Mouse (Mus musculus): Measurements from ENCODE around the gene Rfx8. TPM values are rescaled to one million over a fixed set of nuclear protein-coding genes. Genes with fewer than 3 reads are reported as not detected.

Gene Rfx8
- total and polyA plus RNA-seq, 3 experiments = not detected

DNA sequence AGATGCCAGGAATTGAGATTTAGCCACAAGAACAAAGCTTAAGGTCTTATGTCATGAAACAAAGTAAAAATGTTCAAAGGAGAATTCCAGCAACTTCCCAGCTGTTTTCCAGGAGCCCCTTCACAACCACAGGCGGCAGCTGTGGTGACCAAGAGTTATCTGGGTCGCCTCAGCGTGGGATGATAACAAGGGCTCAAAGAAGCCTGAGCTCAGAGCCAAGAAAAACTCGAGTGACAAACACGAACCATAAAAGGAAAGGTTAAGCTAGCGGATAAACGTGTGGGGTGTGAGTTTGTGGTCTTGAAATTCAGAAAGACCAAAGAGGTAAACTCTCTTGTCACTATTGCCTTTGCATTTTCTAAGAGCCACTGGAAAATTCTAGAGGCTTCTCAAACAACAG is 25.7 kb upstream of the Rfx8 start:
- Histone ChIP-seq H3K27me3 (ENCODE audit: control insufficient read depth in 1 of 2, insufficient read depth in 2 of 2, low read length in 2 of 2) (no peaks in the 10 kb centered on the region), H3K79me2 (ENCODE audit: control insufficient read depth, insufficient read depth, low read length, poor library complexity) (no peaks in the 10 kb centered on the region), H3K9me3 (replicated peaks; ENCODE audit: insufficient read depth, low read length) (no peaks in the 10 kb centered on the region), H3K27ac (ENCODE audit: control insufficient read depth, low read depth, low read length) (no peak overlapping the region), H3K36me3 (ENCODE audit: control insufficient read depth in 1 of 2, insufficient read depth in 2 of 2, low read length in 2 of 2) (no peaks in the 10 kb centered on the region), H3K4me3 (ENCODE audit: control insufficient read depth in 1 of 2, insufficient read depth in 1 of 2, low read depth in 2 of 2, low read length in 2 of 2) (no peak overlapping the region), H3K4me1 (ENCODE audit: control insufficient read depth in 1 of 2, insufficient read depth in 2 of 2, low read length in 2 of 2) (no peaks in the 10 kb centered on the region), H3K9ac (ENCODE audit: control insufficient read depth, low read depth, low read length, poor library complexity, severe bottlenecking) (no peak overlapping the region)
- TF ChIP-seq RAD21 (IDR thresholded peaks at IDR 0.05; ENCODE audit: low read depth, low read length) = no peak
- TF ChIP-seq USF2 (IDR thresholded peaks at IDR 0.05; ENCODE audit: borderline replicate concordance in 1 of 2, insufficient read depth in 1 of 2, low read depth in 1 of 2, low read length in 2 of 2) = no peak
- TF ChIP-seq POLR2AphosphoS2 (IDR thresholded peaks at IDR 0.05; ENCODE audit: low read length) = no peak
- TF ChIP-seq MAZ (IDR thresholded peaks at IDR 0.05; ENCODE audit: low read depth, low read length) = no peak
- TF ChIP-seq MAX (IDR thresholded peaks at IDR 0.05; ENCODE audit: low read length) = no peak
- no peak for TF ChIP-seq TAL1 (IDR thresholded peaks at IDR 0.05; ENCODE audit: low read length)
- TF ChIP-seq TCF12 (IDR thresholded peaks at IDR 0.05; ENCODE audit: low read depth, low read length) = no peak
- no peak for TF ChIP-seq JUND (IDR thresholded peaks at IDR 0.05; ENCODE audit: low read depth, low read length)
- TF ChIP-seq E2F4 (IDR thresholded peaks at IDR 0.05; ENCODE audit: borderline replicate concordance, low read depth, low read length) = no peak
- DNase-seq (ENCODE audit: low read depth, low spot score) = no peak

DNA sequence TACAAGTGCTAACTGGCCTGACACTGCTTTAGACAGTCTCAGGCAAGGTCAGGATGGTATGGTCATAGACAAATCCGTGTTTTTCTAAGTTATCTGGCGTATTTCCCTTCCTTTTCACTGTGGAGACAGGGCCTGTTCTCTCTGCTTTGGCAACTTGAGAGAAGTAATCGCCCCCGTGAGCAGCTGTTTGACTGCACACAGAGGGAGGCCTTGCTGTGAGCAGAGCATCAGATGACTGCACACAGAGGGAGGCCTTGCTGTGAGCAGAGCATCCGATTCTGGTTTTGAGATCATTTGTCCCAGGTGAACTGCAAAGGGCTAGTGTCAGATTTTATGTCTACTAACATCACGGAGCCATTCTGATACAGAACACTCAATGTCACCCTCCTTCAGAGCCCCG is 20.2 kb upstream of the Rfx8 start:
- H3K27ac ChIP-seq (ENCODE audit: control insufficient read depth, low read depth, low read length) = no peak overlapping the region
- H3K27me3 ChIP-seq (ENCODE audit: control insufficient read depth in 1 of 2, insufficient read depth in 2 of 2, low read length in 2 of 2) = no peaks in the 10 kb centered on the region
- no peaks in the 10 kb centered on the region for H3K4me1 ChIP-seq (ENCODE audit: control insufficient read depth in 1 of 2, insufficient read depth in 2 of 2, low read length in 2 of 2)
- no peak for TF ChIP-seq CTCF (IDR thresholded peaks at IDR 0.05 in 2 of 3, conservative IDR thresholded peaks at IDR 0.05 in 1 of 3; ENCODE audit: control insufficient read depth in 1 of 3, insufficient read depth in 1 of 3, low read depth in 2 of 3, low read length in 3 of 3, poor library complexity in 1 of 3, severe bottlenecking in 1 of 3)
- no peak for TF ChIP-seq ZC3H11A (IDR thresholded peaks at IDR 0.05; ENCODE audit: low read depth, low read length)
- TF ChIP-seq UBTF (IDR thresholded peaks at IDR 0.05; ENCODE audit: borderline replicate concordance, insufficient read depth, low read depth, low read length) = no peak
- TF ChIP-seq HCFC1 (IDR thresholded peaks at IDR 0.05; ENCODE audit: low read depth, low read length) = no peak
- no peak for TF ChIP-seq USF2 (IDR thresholded peaks at IDR 0.05; ENCODE audit: borderline replicate concordance in 1 of 2, insufficient read depth in 1 of 2, low read depth in 1 of 2, low read length in 2 of 2)
- TF ChIP-seq RCOR1 (IDR thresholded peaks at IDR 0.05; ENCODE audit: low read depth, low read length) = no peak
- no peak for TF ChIP-seq MYB (IDR thresholded peaks at IDR 0.05; ENCODE audit: low read depth, low read length)
- no peak for TF ChIP-seq TCF12 (IDR thresholded peaks at IDR 0.05; ENCODE audit: low read depth, low read length)
- TF ChIP-seq SIN3A (IDR thresholded peaks at IDR 0.05; ENCODE audit: low read length) = no peak
- no peak for TF ChIP-seq E2F4 (IDR thresholded peaks at IDR 0.05; ENCODE audit: borderline replicate concordance, low read depth, low read length)
- TF ChIP-seq BHLHE40 (IDR thresholded peaks at IDR 0.05; ENCODE audit: borderline replicate concordance, low read depth, low read length) = no peak
- TF ChIP-seq GATA1 (IDR thresholded peaks at IDR 0.05; ENCODE audit: low read depth, low read length) = no peak
- TF ChIP-seq ZMIZ1 (IDR thresholded peaks at IDR 0.05; ENCODE audit: low read depth, low read length) = no peak
- TF ChIP-seq RAD21 (IDR thresholded peaks at IDR 0.05; ENCODE audit: low read depth, low read length) = no peak
- no peak for TF ChIP-seq POLR2A (IDR thresholded peaks at IDR 0.05; ENCODE audit: control insufficient read depth in 1 of 2, insufficient read depth in 1 of 2, low read depth in 1 of 2, low read length in 2 of 2, poor library complexity in 1 of 2)
- TF ChIP-seq MAFK (IDR thresholded peaks at IDR 0.05; ENCODE audit: borderline replicate concordance, low read depth, low read length) = no peak
- no peak for TF ChIP-seq MAZ (IDR thresholded peaks at IDR 0.05; ENCODE audit: low read depth, low read length)
- no peak for TF ChIP-seq NRF1 (IDR thresholded peaks at IDR 0.05; ENCODE audit: insufficient read depth, low read depth, low read length, poor library complexity, severe bottlenecking)
- no peak for TF ChIP-seq POLR2AphosphoS2 (IDR thresholded peaks at IDR 0.05; ENCODE audit: low read length)
- TF ChIP-seq ETS1 (IDR thresholded peaks at IDR 0.05; ENCODE audit: low read depth, low read length) = no peak
- H3K4me3 ChIP-seq (ENCODE audit: control insufficient read depth in 1 of 2, insufficient read depth in 1 of 2, low read depth in 2 of 2, low read length in 2 of 2) = no peak overlapping the region
- no peak overlapping the region for H3K9ac ChIP-seq (ENCODE audit: control insufficient read depth, low read depth, low read length, poor library complexity, severe bottlenecking)
- DNase-seq (ENCODE audit: low read depth, low spot score) = no peak
- H3K36me3 ChIP-seq (ENCODE audit: control insufficient read depth in 1 of 2, insufficient read depth in 2 of 2, low read length in 2 of 2) = no peaks in the 10 kb centered on the region
- no peaks in the 10 kb centered on the region for H3K9me3 ChIP-seq (replicated peaks; ENCODE audit: insufficient read depth, low read length)
- no peaks in the 10 kb centered on the region for H3K79me2 ChIP-seq (ENCODE audit: control insufficient read depth, insufficient read depth, low read length, poor library complexity)
